Comparison of ENCODE assay signal across 10 mouse cellular contexts in the genomic region with DNA sequence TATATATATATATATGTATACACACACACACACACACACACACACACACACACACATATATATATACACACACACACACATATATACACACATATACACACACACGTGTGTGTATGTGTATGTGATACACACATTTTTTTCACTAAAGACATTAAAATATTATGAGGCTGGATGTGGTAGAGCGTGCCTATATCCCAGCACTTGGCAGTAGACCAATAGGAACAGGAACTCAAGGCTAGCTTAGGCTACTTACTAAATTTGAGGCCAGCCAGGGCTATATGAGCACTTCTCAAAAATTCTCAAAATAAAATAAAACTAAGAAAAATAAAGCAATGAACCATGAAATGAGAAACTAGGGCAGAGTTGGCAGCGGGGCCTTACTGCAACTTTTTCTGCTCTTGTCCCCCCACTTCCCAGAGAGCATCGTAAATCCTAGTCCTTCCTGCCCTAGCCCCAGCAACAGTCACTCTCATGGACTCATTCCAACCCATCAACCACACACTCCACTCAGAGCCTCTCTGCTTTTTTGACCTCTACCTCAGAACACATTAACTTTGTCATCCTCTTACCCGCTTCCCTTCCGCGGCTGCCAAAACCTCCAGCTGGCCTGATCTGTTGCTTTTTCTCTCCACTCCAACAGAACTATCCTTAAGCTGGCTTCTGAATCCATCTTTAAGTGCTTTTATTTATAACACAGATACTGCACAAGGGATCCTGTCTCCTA.
A peak's percentile ranks its signal among the peaks of the same experiment; 100 is the strongest.
DNase-seq lines count a peak whose midpoint lies in the region; ATAC-seq and TF ChIP-seq lines count a peak whose summit lies in the region.
"Had no signal": no experiment of that assay in that cellular context is flagged by ENCODE, and none has a peak within 500 bp of the region (broad histone marks: within the 10 kb centered on the region; RNA-seq: fewer than 3 reads in every experiment).

No protein-coding gene starts in this region.

- H3K27ac ChIP-seq in intestine, embryonic 14.5 days (ENCODE audit: low read depth), result 0 out of 2 replicates have a peak overlapping the region, but pooled peaks have one; percentile 2
- no peak overlapping the region for H3K27ac ChIP-seq in intestine, postnatal 0 days (ENCODE audit: low read depth, low read length)
- H3K27ac ChIP-seq in cerebellum, adult 2 months (ENCODE audit: insufficient read depth, low read length), result no peak overlapping the region
- H3K27ac ChIP-seq: liver, embryonic 15.5 days had no signal

- peaks cover 2% of the 10 kb centered on the region; the same call in 1 of the 2 replicates for H3K4me1 ChIP-seq in intestine, embryonic 14.5 days (replicated peaks; ENCODE audit: control insufficient read depth, insufficient read depth, low read length)
- no peaks in the 10 kb centered on the region for H3K4me1 ChIP-seq in intestine, postnatal 0 days (replicated peaks; ENCODE audit: control insufficient read depth, insufficient read depth, low read length)
- H3K4me1 ChIP-seq in cerebellum, adult 2 months (ENCODE audit: control insufficient read depth, insufficient read depth, low read length), result no peaks in the 10 kb centered on the region
- H3K4me1 ChIP-seq: liver, embryonic 15.5 days had no signal

- peaks cover 15% of the 10 kb centered on the region; the same call in 1 of the 2 replicates for H3K36me3 ChIP-seq in intestine, embryonic 14.5 days (ENCODE audit: control insufficient read depth, insufficient read depth, low read length)
- no peaks in the 10 kb centered on the region for H3K36me3 ChIP-seq in intestine, postnatal 0 days (ENCODE audit: control insufficient read depth, insufficient read depth)

- no peak overlapping the region for H3K4me2 ChIP-seq in intestine, embryonic 14.5 days (ENCODE audit: low read length)
- no peak overlapping the region for H3K4me2 ChIP-seq in intestine, postnatal 0 days (replicated peaks; ENCODE audit: low read depth)
- H3K4me2 ChIP-seq: liver, embryonic 15.5 days had no signal

- WGBS in intestine, embryonic 14.5 days, result 52% methylated on average over 7 of the region's 7 CpGs
- 68% methylated on average over 7 of the region's 7 CpGs for WGBS in intestine, postnatal 0 days
- WGBS in cerebellum, adult 2 months, result 53% methylated on average over 7 of the region's 7 CpGs

- no peak for TF ChIP-seq CTCF in intestine, postnatal 0 days (IDR thresholded peaks at IDR 0.05; ENCODE audit: low read depth)
- no peak for TF ChIP-seq CTCF in cerebellum, adult 2 months (IDR thresholded peaks at IDR 0.05; ENCODE audit: borderline replicate concordance, insufficient read depth, low read depth, low read length)

- H3K4me3 ChIP-seq in intestine, embryonic 14.5 days (ENCODE audit: low read depth, low read length), result no peak overlapping the region
- no peak overlapping the region for H3K4me3 ChIP-seq in intestine, postnatal 0 days (ENCODE audit: low read depth, low read length)
- H3K4me3 ChIP-seq in cerebellum, adult 2 months (replicated peaks; ENCODE audit: insufficient read depth, low read depth, low read length), result no peak overlapping the region
- H3K4me3 ChIP-seq: liver, embryonic 15.5 days had no signal

- no peak overlapping the region for H3K9ac ChIP-seq in intestine, embryonic 14.5 days (ENCODE audit: low read length)
- no peak overlapping the region for H3K9ac ChIP-seq in intestine, postnatal 0 days (ENCODE audit: low read depth, low read length)
- H3K9ac ChIP-seq: liver, embryonic 15.5 days had no signal

- no peak for DNase-seq in intestine, embryonic 14.5 days (ENCODE audit: low spot score)
- peak; percentile 35 for DNase-seq in heart, adult 8-10 months (ENCODE audit: low spot score)
- peak; percentile 24 to 28 for DNase-seq in kidney, adult 8-10 months
- peak; percentile 30 for DNase-seq in lung, postnatal 25 days (ENCODE audit: low spot score)
- no peak for DNase-seq in c-Kit-positive CD71-positive TER-119-positive erythroid progenitor cells, embryonic 14.5 days (ENCODE audit: low spot score)
- DNase-seq in frontal cortex, postnatal 10 days (ENCODE audit: low spot score in 2 of 2), result no peak
- DNase-seq in cerebellum, adult 2 months, result no peak
- DNase-seq: embryo, embryonic 11 days had no signal

- TF ChIP-seq POLR2A in cerebellum, adult 2 months (IDR thresholded peaks at IDR 0.05; ENCODE audit: borderline replicate concordance, insufficient read depth, low read length), result no peak

- no peak; the same call in 1 of the 2 replicates for ATAC-seq in intestine, embryonic 14.5 days (replicated peaks; ENCODE audit: low FRiP score, low TSS enrichment, low read depth)
- no peak for ATAC-seq in intestine, postnatal 0 days

- no peaks in the 10 kb centered on the region for H3K9me3 ChIP-seq in intestine, embryonic 14.5 days (ENCODE audit: control insufficient read depth, low read length)
- H3K9me3 ChIP-seq in intestine, postnatal 0 days (ENCODE audit: control insufficient read depth), result no peaks in the 10 kb centered on the region
- H3K9me3 ChIP-seq: liver, embryonic 15.5 days had no signal

- H3K27me3 ChIP-seq in intestine, embryonic 14.5 days (replicated peaks; ENCODE audit: control insufficient read depth, insufficient read depth, low read length), result no peaks in the 10 kb centered on the region
- H3K27me3 ChIP-seq in intestine, postnatal 0 days (replicated peaks; ENCODE audit: control insufficient read depth, insufficient read depth, low read length), result no peaks in the 10 kb centered on the region
- H3K27me3 ChIP-seq in cerebellum, adult 2 months (ENCODE audit: control insufficient read depth, insufficient read depth, low read length), result no peaks in the 10 kb centered on the region
- H3K27me3 ChIP-seq: liver, embryonic 15.5 days had no signal

Comparison
In these comparisons a context has a peak if more than half of its experiments do, and no peak if none do; other contexts are left out.
1. DNase-seq: peak in heart, adult 8-10 months (single experiment), kidney, adult 8-10 months (2 of 2) and lung, postnatal 25 days (single experiment); none in intestine, embryonic 14.5 days (single experiment), c-Kit-positive CD71-positive TER-119-positive erythroid progenitor cells, embryonic 14.5 days (single experiment), frontal cortex, postnatal 10 days (0 of 2) and cerebellum, adult 2 months (0 of 2).